Mouse (Mus musculus) testis, adult 2 months (tissue): ENCODE measurements around the gene Gm7534.

ENCODE experiments used
- CTCF ChIP-seq: fragments of 200-500 bp; IDR thresholded peaks from 2 replicates; pipeline ENCODE4 v1.5.1; 2012; ENCODE audit warnings: low read depth, mild to moderate bottlenecking, inconsistent platforms, low read length, moderate library complexity; ENCODE audit not compliant: control insufficient read depth, insufficient read depth, insufficient replicate concordance
- POLR2A ChIP-seq: fragments of 200-500 bp; IDR thresholded peaks from 2 replicates; pipeline ENCODE4 v1.6.1; 2012; ENCODE audit warnings: low read depth, mild to moderate bottlenecking, inconsistent platforms, low read length, moderate library complexity; ENCODE audit not compliant: control insufficient read depth

DNA sequence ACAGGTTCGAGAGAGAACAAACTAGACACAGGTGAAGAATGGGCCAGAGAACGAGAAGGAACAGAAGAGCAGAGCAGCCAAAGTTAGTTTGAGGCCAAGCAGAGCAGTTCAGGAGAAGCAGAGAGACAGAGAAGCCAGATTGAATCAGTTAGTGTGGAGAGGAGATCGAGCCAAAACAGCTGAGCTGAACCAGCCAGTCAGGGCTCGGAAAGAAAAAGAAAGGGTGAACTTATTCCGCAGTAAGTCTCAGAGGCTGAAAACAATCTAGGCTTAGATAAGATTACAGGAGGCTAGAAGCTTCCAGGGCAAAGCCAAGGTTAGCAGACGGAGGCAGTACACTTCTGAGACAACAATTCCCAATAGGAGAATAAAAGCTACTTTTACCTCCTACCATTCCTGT, 37.8 kb downstream of the Gm7534 start:
- no peak for TF ChIP-seq CTCF
- TF ChIP-seq POLR2A = no peak
